Mouse (Mus musculus) CH12.LX (cell line): Measurements from ENCODE around the gene Phc2. TPM values are rescaled to one million over a fixed set of nuclear protein-coding genes. Genes with fewer than 3 reads are reported as not detected.

ENCODE experiments used
- DNase-seq: peaks from one replicate; pipeline ENCODE4 v3.0.0-alpha.2; 2013; ENCODE audit errors: extremely low read depth
- H3K27ac ChIP-seq: 2 replicates; pipeline ENCODE4 v1.5.1; 2012; ENCODE audit warnings: low read depth, mild to moderate bottlenecking, control low read depth, moderate library complexity; ENCODE audit not compliant: insufficient read depth
- H3K27me3 ChIP-seq: replicated peaks from 2 replicates; pipeline ENCODE3; 2012; ENCODE audit warnings: inconsistent platforms
- H3K36me3 ChIP-seq, 2 experiments: replicated peaks in 1 of 2; 2 replicates each; pipeline versions ENCODE3 to v1.6.1; 2012; ENCODE audit warnings: inconsistent platforms in 1 of 2, low read length in 1 of 2, mild to moderate bottlenecking in 1 of 2, mixed read lengths in 1 of 2, moderate library complexity in 1 of 2; ENCODE audit not compliant: control insufficient read depth in 1 of 2, insufficient read depth in 1 of 2
- H3K4me1 ChIP-seq, 2 experiments: 2 replicates each; pipeline ENCODE4 v1.6.1; 2012; ENCODE audit warnings: inconsistent platforms in 1 of 2, moderate library complexity in 1 of 2; ENCODE audit not compliant: insufficient read depth in 2 of 2, control insufficient read depth in 1 of 2
- H3K4me2 ChIP-seq: 2 replicates; pipeline ENCODE4 v1.6.1; 2012; ENCODE audit warnings: low read depth, mild to moderate bottlenecking, control low read depth; ENCODE audit not compliant: poor library complexity, insufficient read depth, severe bottlenecking
- H3K4me3 ChIP-seq, 3 experiments: fragments of 150-350 bp in 1 of 3; sonication (generic) in 1 of 3; replicated peaks in 1 of 3; 2 replicates each; pipeline versions ENCODE3 to v1.5.1; 2011 to 2012; ENCODE audit warnings: low read depth in 2 of 3, low read length in 2 of 3, mild to moderate bottlenecking in 2 of 3, moderate library complexity in 2 of 3, control low read depth in 1 of 3, improper control_type of control experiment in 1 of 3, inconsistent platforms in 1 of 3, mixed read lengths in 1 of 3; ENCODE audit not compliant: poor library complexity in 1 of 3
- H3K79me2 ChIP-seq: replicated peaks from 2 replicates; pipeline ENCODE4 v1.6.1; 2012; ENCODE audit warnings: mild to moderate bottlenecking, moderate library complexity; ENCODE audit not compliant: control insufficient read depth, poor library complexity, insufficient read depth, severe bottlenecking; ENCODE audit errors: extremely low read depth
- H3K9ac ChIP-seq: 2 replicates; pipeline ENCODE4 v1.6.1; 2012; ENCODE audit warnings: low read depth, mild to moderate bottlenecking, control low read depth, moderate library complexity; ENCODE audit not compliant: insufficient read depth
- H3K9me3 ChIP-seq: replicated peaks from 2 replicates; pipeline ENCODE3; 2012; ENCODE audit warnings: low read length, inconsistent platforms, mixed read lengths
- CHD1 ChIP-seq: IDR thresholded peaks from 2 replicates; pipeline ENCODE4 v1.6.1; 2012; ENCODE audit warnings: low read depth, low read length, improper control_type of control experiment, inconsistent platforms
- E2F4 ChIP-seq: IDR thresholded peaks from 2 replicates; pipeline ENCODE4 v1.6.1; 2011; ENCODE audit warnings: low read depth, low read length, improper control_type of control experiment; ENCODE audit not compliant: insufficient replicate concordance
- ELF1 ChIP-seq: IDR thresholded peaks from 2 replicates; pipeline ENCODE4 v1.6.1; 2014; ENCODE audit warnings: low read depth, mild to moderate bottlenecking, inconsistent platforms, low read length, improper control_type of control experiment
- EP300 ChIP-seq: IDR thresholded peaks from 2 replicates; pipeline ENCODE4 v1.6.1; 2011; ENCODE audit warnings: low read length, improper control_type of control experiment
- ETS1 ChIP-seq: conservative IDR thresholded peaks from 2 replicates; pipeline ENCODE4 v1.6.1; 2012; ENCODE audit warnings: low read depth, mild to moderate bottlenecking, inconsistent platforms, low read length, improper control_type of control experiment, moderate library complexity
- HCFC1 ChIP-seq: IDR thresholded peaks from 2 replicates; pipeline ENCODE4 v1.6.1; 2012; ENCODE audit warnings: low read depth, mild to moderate bottlenecking, inconsistent platforms, low read length, improper control_type of control experiment
- IRF4 ChIP-seq: IDR thresholded peaks from 2 replicates; pipeline ENCODE4 v1.6.1; 2014; ENCODE audit warnings: low read depth, mild to moderate bottlenecking, inconsistent platforms, low read length, improper control_type of control experiment
- JUND ChIP-seq: conservative IDR thresholded peaks from 2 replicates; pipeline ENCODE4 v1.6.1; 2011; ENCODE audit warnings: low read depth, low read length, improper control_type of control experiment
- KAT2A ChIP-seq: IDR thresholded peaks from 2 replicates; pipeline ENCODE4 v1.6.1; 2012; ENCODE audit warnings: low read length, improper control_type of control experiment, inconsistent platforms; ENCODE audit not compliant: insufficient replicate concordance
- MAFK ChIP-seq: IDR thresholded peaks from 2 replicates; pipeline ENCODE4 v1.6.1; 2011; ENCODE audit warnings: low read length, improper control_type of control experiment; ENCODE audit not compliant: insufficient replicate concordance
- MAX ChIP-seq: IDR thresholded peaks from 2 replicates; pipeline ENCODE4 v1.6.1; 2011; ENCODE audit warnings: low read length, improper control_type of control experiment
- MAZ ChIP-seq: IDR thresholded peaks from 2 replicates; pipeline ENCODE4 v1.6.1; 2012; ENCODE audit warnings: low read depth, mild to moderate bottlenecking, inconsistent platforms, low read length, improper control_type of control experiment, moderate library complexity
- MEF2A ChIP-seq: IDR thresholded peaks from 2 replicates; pipeline ENCODE4 v1.6.1; 2014; ENCODE audit warnings: low read depth, mild to moderate bottlenecking, inconsistent platforms, low read length, improper control_type of control experiment, borderline replicate concordance
- MXI1 ChIP-seq: IDR thresholded peaks from 2 replicates; pipeline ENCODE4 v1.6.1; 2011; ENCODE audit warnings: mild to moderate bottlenecking, low read depth, low read length, improper control_type of control experiment
- MYC ChIP-seq: IDR thresholded peaks from 2 replicates; pipeline ENCODE4 v1.6.1; 2011; ENCODE audit warnings: low read depth, mild to moderate bottlenecking, improper control_type of control experiment, low read length
- NELFE ChIP-seq: IDR thresholded peaks from 2 replicates; pipeline ENCODE4 v1.6.1; 2011; ENCODE audit warnings: low read depth, low read length, improper control_type of control experiment
- NRF1 ChIP-seq: IDR thresholded peaks from 2 replicates; pipeline ENCODE4 v1.6.1; 2014; ENCODE audit warnings: low read depth, mild to moderate bottlenecking, inconsistent platforms, low read length, improper control_type of control experiment, moderate library complexity
- POLR2A ChIP-seq: IDR thresholded peaks from 2 replicates; pipeline ENCODE4 v1.6.1; 2011; ENCODE audit warnings: low read depth, mild to moderate bottlenecking, improper control_type of control experiment, low read length
- POLR2AphosphoS2 ChIP-seq: IDR thresholded peaks from 2 replicates; pipeline ENCODE4 v1.6.1; 2011; ENCODE audit warnings: low read depth, low read length, improper control_type of control experiment
- RCOR1 ChIP-seq: conservative IDR thresholded peaks from 2 replicates; pipeline ENCODE4 v1.6.1; 2012; ENCODE audit warnings: low read depth, mild to moderate bottlenecking, inconsistent platforms, low read length, improper control_type of control experiment
- SMC3 ChIP-seq: IDR thresholded peaks from 2 replicates; pipeline ENCODE4 v1.6.1; 2011; ENCODE audit warnings: low read depth, low read length, improper control_type of control experiment
- TBP ChIP-seq: conservative IDR thresholded peaks from 2 replicates; pipeline ENCODE4 v1.6.1; 2011; ENCODE audit warnings: low read depth, low read length, improper control_type of control experiment
- TCF12 ChIP-seq: IDR thresholded peaks from 2 replicates; pipeline ENCODE4 v1.6.1; 2014; ENCODE audit warnings: low read depth, mild to moderate bottlenecking, inconsistent platforms, low read length, improper control_type of control experiment
- UBTF ChIP-seq: IDR thresholded peaks from 2 replicates; pipeline ENCODE4 v1.6.1; 2012; ENCODE audit warnings: low read depth, mild to moderate bottlenecking, inconsistent platforms, low read length, improper control_type of control experiment, moderate library complexity
- USF1 ChIP-seq: IDR thresholded peaks from 2 replicates; pipeline ENCODE4 v1.6.1; 2014; ENCODE audit warnings: low read depth, mild to moderate bottlenecking, inconsistent platforms, low read length, improper control_type of control experiment
- ZC3H11A ChIP-seq: IDR thresholded peaks from 2 replicates; pipeline ENCODE4 v1.6.1; 2012; ENCODE audit warnings: low read depth, mild to moderate bottlenecking, inconsistent platforms, low read length, improper control_type of control experiment
- ZKSCAN1 ChIP-seq: IDR thresholded peaks from 2 replicates; pipeline ENCODE4 v1.6.1; 2012; ENCODE audit warnings: low read depth, inconsistent platforms, low read length, improper control_type of control experiment, borderline replicate concordance
- ZMIZ1 ChIP-seq: IDR thresholded peaks from 2 replicates; pipeline ENCODE4 v1.6.1; 2012; ENCODE audit warnings: low read depth, mild to moderate bottlenecking, inconsistent platforms, low read length, improper control_type of control experiment
- ZNF384 ChIP-seq: IDR thresholded peaks from 2 replicates; pipeline ENCODE4 v1.6.1; 2012; ENCODE audit warnings: low read depth, low read length, improper control_type of control experiment, inconsistent platforms
- dilution Hi-C: fragments of 300-500 bp; cut with MboI; formaldehyde crosslinking; loops from 2 replicates; pipeline ENCODE4 v1.14.3; 2020; ENCODE audit warnings: low sequenced_read_pairs; ENCODE audit not compliant: extremely low pct_unique_long_range_greater_than_20kb, extremely low pct_ligation_motif_present
- in situ Hi-C: fragments of 300-500 bp; cut with MboI; formaldehyde crosslinking; loops from 3 replicates; pipeline ENCODE4 v1.14.3; 2019; ENCODE audit warnings: low sequenced_read_pairs, low pct_ligation_motif_present, low pct_unique_long_range_greater_than_20kb, mixed read lengths
- polyA plus RNA-seq: library from polyadenylated mRNA; unstranded; fragments of >175 nt; gene quantifications from 2 replicates; pipeline ENCODE4 v1.2.1, GENCODE M21; 2012; ENCODE audit warnings: low read depth; ENCODE audit not compliant: insufficient read length
- total RNA-seq, 2 experiments: library from RNA; depleted of rRNA; stranded (reverse); fragments of 300-350 nt in 1 of 2; fragments of >200 nt in 1 of 2; gene quantifications; 2 replicates each; pipeline ENCODE4 v1.2.3; 2012 to 2014

Phc2 gene
- total and polyA plus RNA-seq, 3 experiments, result 24.1 to 53.2 (median 29.6) TPM

DNA sequence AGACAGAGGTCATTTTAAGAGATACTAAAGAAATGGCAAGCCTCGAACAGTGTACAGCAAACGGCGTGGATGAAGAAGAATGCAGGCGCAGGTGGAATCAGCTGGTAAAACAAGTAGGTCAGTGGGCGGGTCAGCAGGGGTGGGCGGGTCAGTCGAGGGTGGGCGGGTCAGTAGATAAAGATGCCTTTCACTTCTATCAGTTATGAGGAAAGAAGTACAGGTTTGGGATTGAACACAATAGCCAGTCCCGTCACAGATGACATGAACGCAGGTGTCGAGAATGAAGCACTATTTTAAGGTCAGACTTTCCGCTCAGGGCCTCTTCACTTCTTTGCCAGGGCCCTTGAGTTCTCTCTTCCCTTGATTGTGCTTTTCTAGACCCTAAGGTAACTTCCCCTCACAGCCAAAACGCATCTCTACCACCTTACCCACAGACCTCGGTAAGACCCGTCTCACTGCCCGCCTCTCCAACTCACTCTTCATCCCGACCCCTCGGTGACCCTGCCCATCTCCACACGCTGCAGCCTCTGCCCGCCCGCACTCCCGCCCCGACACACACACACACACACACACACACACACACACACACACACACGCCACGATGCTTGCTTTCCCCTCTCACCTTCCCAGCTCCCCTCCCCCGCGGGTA lies 45.1 kb upstream of the Phc2 start:
- H3K4me1 ChIP-seq, result peaks cover 4 to 35% of the 10 kb centered on the region in 2 experiments; a peak in 3 of 4 replicates
- H3K36me3 ChIP-seq, result peaks cover 4 to 37% of the 10 kb centered on the region in 2 experiments
- no peak for DNase-seq
- peak overlapping the region; percentile 89 for H3K4me2 ChIP-seq
- H3K27me3 ChIP-seq, result no peaks in the 10 kb centered on the region
- H3K4me3 ChIP-seq, result peak overlapping the region; percentile 65 to 92 (median 68)
- in situ Hi-C loops (no loop called here), dilution Hi-C loops (no loop called here)
- no peak for TF ChIP-seq ELF1
- TF ChIP-seq ZKSCAN1, result no peak
- no peak for TF ChIP-seq NELFE
- TF ChIP-seq MAZ, result 0 out of 2 replicates have a peak, but pooled peaks have one; percentile 14
- no peak for TF ChIP-seq ZC3H11A
- no peak for TF ChIP-seq TCF12
- TF ChIP-seq MXI1, result 0 out of 2 replicates have a peak, but pooled peaks have one; percentile 4
- H3K9ac ChIP-seq, result peak overlapping the region; percentile 68
- H3K27ac ChIP-seq, result peak overlapping the region; percentile 34
- no peaks in the 10 kb centered on the region; the same call in none of the 2 replicates for H3K79me2 ChIP-seq
- no peaks in the 10 kb centered on the region for H3K9me3 ChIP-seq

DNA sequence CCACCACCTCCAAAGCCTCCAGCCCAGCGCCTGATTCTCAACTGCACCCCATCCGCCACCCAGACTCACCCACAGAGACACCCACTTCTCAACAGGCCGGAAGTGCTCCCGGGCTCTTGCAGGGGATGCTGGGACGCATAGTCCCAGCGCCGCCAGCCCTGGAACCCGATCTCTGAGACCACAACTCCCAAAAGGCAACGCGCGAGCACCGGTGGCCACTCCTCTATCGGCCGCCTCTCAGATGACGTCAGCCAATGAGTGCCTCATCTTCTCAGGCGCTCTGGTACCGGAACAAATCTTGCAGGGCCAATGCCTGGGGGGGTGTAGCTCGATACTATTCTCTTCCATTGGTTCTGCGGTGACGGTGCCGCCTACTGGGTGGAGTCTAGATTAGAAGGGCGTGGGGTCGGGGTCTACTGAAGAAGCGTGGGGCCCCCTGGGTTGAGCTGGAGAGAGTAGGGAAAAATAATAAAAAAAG lies 44.5 kb upstream of the Phc2 start, which contains the start of gene Zscan20:
Gene Zscan20, minus strand, starts transcription at position 174 of the 478 bp plus-strand sequence.
- peaks cover 7 to 40% of the 10 kb centered on the region in 2 experiments; a peak in 3 of 4 replicates for H3K4me1 ChIP-seq
- peak within 1 kb of the TSS; percentile 34 for H3K27ac ChIP-seq
- H3K79me2 ChIP-seq, result no peaks in the 10 kb centered on the region; the same call in none of the 2 replicates
- dilution Hi-C loops, result no loop called here
- peak within 1 kb of the TSS; percentile 65 to 92 (median 68) for H3K4me3 ChIP-seq
- H3K9me3 ChIP-seq, result no peaks in the 10 kb centered on the region
- H3K27me3 ChIP-seq, result no peaks in the 10 kb centered on the region
- H3K4me2 ChIP-seq, result peak within 1 kb of the TSS; percentile 89
- DNase-seq, result peak; percentile 99
- peak within 1 kb of the TSS; percentile 68 for H3K9ac ChIP-seq
- in situ Hi-C loops, result loop anchor here (5.0 kb wide), 1 partner anchor 97 kb away; no protein-coding TSS in a partner anchor
- H3K36me3 ChIP-seq, result peaks cover 0 to 31% of the 10 kb centered on the region in 2 experiments
- TF ChIP-seq ZNF384 (no peak), CHD1 (no peak), HCFC1 (peak; percentile 94), USF1 (no peak), TBP (no peak), KAT2A (peak; percentile 80; the same call in 1 of the 2 replicates), POLR2AphosphoS2 (peak; percentile 64; the same call in 1 of the 2 replicates), POLR2A (no peak; the same call in 1 of the 2 replicates), MEF2A (no peak), NELFE (peak; percentile 64), ZKSCAN1 (no peak), MAFK (no peak), EP300 (no peak), UBTF (no peak), E2F4 (no peak), JUND (no peak), ETS1 (no peak), TCF12 (peak; percentile 58; the same call in 1 of the 2 replicates), NRF1 (peak; percentile 44; the same call in 1 of the 2 replicates), ZC3H11A (no peak), IRF4 (no peak), MXI1 (peak; percentile 62; the same call in 1 of the 2 replicates), SMC3 (no peak), ZMIZ1 (0 out of 2 replicates have a peak, but pooled peaks have one; percentile 33), MAZ (0 out of 2 replicates have a peak, but pooled peaks have one; percentile 11), RCOR1 (no peak), MYC (no peak; the same call in 1 of the 2 replicates), MAX (no peak)
